Mouse (Mus musculus): ENCODE data around the gene Mvb12b. TPM values are rescaled to one million over a fixed set of nuclear protein-coding genes. Genes with fewer than 3 reads are reported as not detected.

Gene Mvb12b
- polyA plus RNA-seq, 1 experiment from 2014 or later, result 23.7 TPM

- Histone ChIP-seq H3K9ac (no peak overlapping the region), H3K4me3 (no peak overlapping the region), H3K9me3 (no peaks in the 10 kb centered on the region), H3K4me1 (peaks cover 19% of the 10 kb centered on the region), H3K27me3 (no peaks in the 10 kb centered on the region), H3K4me2 (no peak overlapping the region), H3K27ac (no peak overlapping the region), H3K36me3 (peaks cover 56% of the 10 kb centered on the region)
- ATAC-seq (ENCODE audit: insufficient number of reproducible peaks, insufficient read depth, low FRiP score, low TSS enrichment, low read depth), result no peak
- 82% methylated on average over 5 of the region's 5 CpGs for WGBS
Observed at GRCm38 (mm10) chr2:33820037-33820436, 67.7 kb downstream of the Mvb12b start.

- Histone ChIP-seq H3K9ac (no peak overlapping the region), H3K4me2 (no peak overlapping the region), H3K27me3 (no peaks in the 10 kb centered on the region), H3K27ac (no peak overlapping the region), H3K4me1 (peaks cover 35% of the 10 kb centered on the region), H3K9me3 (no peaks in the 10 kb centered on the region), H3K36me3 (peaks cover 40% of the 10 kb centered on the region), H3K4me3 (no peak overlapping the region)
- 95% methylated on average over 2 of the region's 2 CpGs for WGBS
- no peak for ATAC-seq (ENCODE audit: insufficient number of reproducible peaks, insufficient read depth, low FRiP score, low TSS enrichment, low read depth)
Observed at GRCm38 (mm10) chr2:33818385-33818784, 69.4 kb downstream of the Mvb12b start.

GRCm38 (mm10) chr2:33817663-33818346 is 69.9 kb downstream of the Mvb12b start:
- H3K4me2 ChIP-seq, result no peak overlapping the region
- 65% methylated on average over 9 of the region's 9 CpGs for WGBS
- H3K36me3 ChIP-seq, result peaks cover 34% of the 10 kb centered on the region
- no peak overlapping the region for H3K9ac ChIP-seq
- H3K27me3 ChIP-seq, result no peaks in the 10 kb centered on the region
- peaks cover 40% of the 10 kb centered on the region for H3K4me1 ChIP-seq
- no peak overlapping the region for H3K4me3 ChIP-seq
- no peaks in the 10 kb centered on the region for H3K9me3 ChIP-seq
- no peak overlapping the region for H3K27ac ChIP-seq
- no peak for ATAC-seq (ENCODE audit: insufficient number of reproducible peaks, insufficient read depth, low FRiP score, low TSS enrichment, low read depth)

GRCm38 (mm10) chr2:33817080-33817479 is 70.7 kb downstream of the Mvb12b start:
- no peak overlapping the region for H3K4me2 ChIP-seq
- ATAC-seq (ENCODE audit: insufficient number of reproducible peaks, insufficient read depth, low FRiP score, low TSS enrichment, low read depth), result no peak
- H3K4me3 ChIP-seq, result no peak overlapping the region
- 67% methylated on average over 4 of the region's 4 CpGs for WGBS
- H3K4me1 ChIP-seq, result peaks cover 45% of the 10 kb centered on the region
- no peaks in the 10 kb centered on the region for H3K27me3 ChIP-seq
- H3K9me3 ChIP-seq, result no peaks in the 10 kb centered on the region
- no peak overlapping the region for H3K9ac ChIP-seq
- H3K36me3 ChIP-seq, result peaks cover 34% of the 10 kb centered on the region
- H3K27ac ChIP-seq, result no peak overlapping the region; the same call in 1 of the 2 replicates

GRCm38 (mm10) chr2:33814581-33814980 is 73.2 kb downstream of the Mvb12b start:
- peak overlapping the region; percentile 68 for H3K27ac ChIP-seq
- peaks cover 64% of the 10 kb centered on the region for H3K4me1 ChIP-seq
- peaks cover 25% of the 10 kb centered on the region for H3K36me3 ChIP-seq
- no peaks in the 10 kb centered on the region for H3K27me3 ChIP-seq
- peak overlapping the region; percentile 44; the same call in 1 of the 2 replicates for H3K9ac ChIP-seq
- no peaks in the 10 kb centered on the region for H3K9me3 ChIP-seq
- 28% methylated on average over 8 of the region's 8 CpGs for WGBS
- H3K4me2 ChIP-seq, result no peak overlapping the region
- ATAC-seq (ENCODE audit: insufficient number of reproducible peaks, insufficient read depth, low FRiP score, low TSS enrichment, low read depth), result no peak
- H3K4me3 ChIP-seq, result no peak overlapping the region

- H3K27ac ChIP-seq, result peak overlapping the region; percentile 68
- no peak overlapping the region for H3K4me2 ChIP-seq
- no peaks in the 10 kb centered on the region for H3K27me3 ChIP-seq
- H3K4me1 ChIP-seq, result peaks cover 64% of the 10 kb centered on the region
- no peak overlapping the region for H3K4me3 ChIP-seq
- 0 out of 2 replicates have a peak overlapping the region, but pooled peaks have one; percentile 44 for H3K9ac ChIP-seq
- no peak for ATAC-seq (ENCODE audit: insufficient number of reproducible peaks, insufficient read depth, low FRiP score, low TSS enrichment, low read depth)
- no peaks in the 10 kb centered on the region for H3K9me3 ChIP-seq
- WGBS, result 38% methylated on average over 8 of the region's 8 CpGs
- H3K36me3 ChIP-seq, result peaks cover 16% of the 10 kb centered on the region
Observed at GRCm38 (mm10) chr2:33813501-33814240, 74.1 kb downstream of the Mvb12b start.

GRCm38 (mm10) chr2:33812980-33813379 is 74.8 kb downstream of the Mvb12b start:
- Histone ChIP-seq H3K27ac (no peak overlapping the region), H3K4me1 (peaks cover 64% of the 10 kb centered on the region), H3K27me3 (no peaks in the 10 kb centered on the region), H3K4me3 (no peak overlapping the region), H3K4me2 (no peak overlapping the region), H3K9ac (no peak overlapping the region), H3K9me3 (no peaks in the 10 kb centered on the region), H3K36me3 (peaks cover 11% of the 10 kb centered on the region; the same call in 1 of the 2 replicates)
- ATAC-seq (ENCODE audit: insufficient number of reproducible peaks, insufficient read depth, low FRiP score, low TSS enrichment, low read depth), result no peak
- 75% methylated on average over 11 of the region's 11 CpGs for WGBS

- WGBS, result 52% methylated on average over 17 of the region's 17 CpGs
- no peak overlapping the region for H3K4me3 ChIP-seq
- peaks cover 9% of the 10 kb centered on the region; the same call in 1 of the 2 replicates for H3K36me3 ChIP-seq
- no peaks in the 10 kb centered on the region for H3K9me3 ChIP-seq
- H3K4me2 ChIP-seq, result no peak overlapping the region
- no peak overlapping the region for H3K27ac ChIP-seq
- peaks cover 54% of the 10 kb centered on the region for H3K4me1 ChIP-seq
- no peaks in the 10 kb centered on the region for H3K27me3 ChIP-seq
- no peak for ATAC-seq (ENCODE audit: insufficient number of reproducible peaks, insufficient read depth, low FRiP score, low TSS enrichment, low read depth)
- H3K9ac ChIP-seq, result no peak overlapping the region
Observed at GRCm38 (mm10) chr2:33811349-33811890, 76.3 kb downstream of the Mvb12b start.

- Histone ChIP-seq H3K27me3 (no peaks in the 10 kb centered on the region), H3K4me1 (peaks cover 44% of the 10 kb centered on the region), H3K9ac (no peak overlapping the region), H3K36me3 (peaks cover 10% of the 10 kb centered on the region), H3K4me2 (no peak overlapping the region), H3K9me3 (no peaks in the 10 kb centered on the region), H3K4me3 (no peak overlapping the region), H3K27ac (no peak overlapping the region)
- 86% methylated on average over 3 of the region's 3 CpGs for WGBS
- no peak for ATAC-seq (ENCODE audit: insufficient number of reproducible peaks, insufficient read depth, low FRiP score, low TSS enrichment, low read depth)
Observed at GRCm38 (mm10) chr2:33809081-33809480, 78.7 kb downstream of the Mvb12b start.

GRCm38 (mm10) chr2:33808032-33808431 is 79.7 kb downstream of the Mvb12b start:
- Histone ChIP-seq H3K9me3 (no peaks in the 10 kb centered on the region), H3K4me1 (peaks cover 34% of the 10 kb centered on the region), H3K4me2 (no peak overlapping the region), H3K9ac (no peak overlapping the region), H3K27me3 (no peaks in the 10 kb centered on the region), H3K27ac (no peak overlapping the region), H3K4me3 (no peak overlapping the region), H3K36me3 (peaks cover 10% of the 10 kb centered on the region)
- ATAC-seq (ENCODE audit: insufficient number of reproducible peaks, insufficient read depth, low FRiP score, low TSS enrichment, low read depth), result no peak
- WGBS, result 93% methylated on average over 5 of the region's 5 CpGs

GRCm38 (mm10) chr2:33805640-33806039 is 82.1 kb downstream of the Mvb12b start:
- WGBS, result 74% methylated on average over 11 of the region's 11 CpGs
- peaks cover 19% of the 10 kb centered on the region for H3K4me1 ChIP-seq
- H3K9ac ChIP-seq, result no peak overlapping the region
- no peak overlapping the region for H3K4me2 ChIP-seq
- peaks cover 32% of the 10 kb centered on the region for H3K36me3 ChIP-seq
- no peak for ATAC-seq (ENCODE audit: insufficient number of reproducible peaks, insufficient read depth, low FRiP score, low TSS enrichment, low read depth)
- no peak overlapping the region for H3K4me3 ChIP-seq
- H3K27me3 ChIP-seq, result no peaks in the 10 kb centered on the region
- H3K27ac ChIP-seq, result 0 out of 2 replicates have a peak overlapping the region, but pooled peaks have one; percentile 2
- H3K9me3 ChIP-seq, result no peaks in the 10 kb centered on the region

Measured in embryonic facial prominence, embryonic 13.5 days (tissue).